Mouse (Mus musculus): ENCODE data around the gene Grb2.

The Grb2 gene

GRCm38 (mm10) chr11:115608421-115609399 lies 99.7 kb downstream of the Grb2 start:
- no peak for DNase-seq (ENCODE audit: low read depth, low spot score)

- no peak for DNase-seq (ENCODE audit: low read depth, low spot score)
These were observed 101.7 kb downstream of the Grb2 start for GRCm38 (mm10) chr11:115606733-115607132.

- DNase-seq (ENCODE audit: low read depth, low spot score), result no peak
These were observed 104.1 kb downstream of the Grb2 start for GRCm38 (mm10) chr11:115604304-115604696.

- peak; percentile 83 for DNase-seq (ENCODE audit: low read depth, low spot score)
These were observed 104.7 kb downstream of the Grb2 start, which contains the start of the genes Mrps7 and Gga3 for GRCm38 (mm10) chr11:115603476-115604303. Mrps7 (plus strand) TSS chr11:115603925. Gga3 (minus strand) TSS chr11:115604051.

GRCm38 (mm10) chr11:115603128-115603475 lies 105.3 kb downstream of the Grb2 start:
- DNase-seq (ENCODE audit: low read depth, low spot score), result no peak

GRCm38 (mm10) chr11:115601174-115601573 lies 107.2 kb downstream of the Grb2 start:
- no peak for DNase-seq (ENCODE audit: low read depth, low spot score)

GRCm38 (mm10) chr11:115600743-115601142 lies 107.7 kb downstream of the Grb2 start:
- DNase-seq (ENCODE audit: low read depth, low spot score), result no peak

- no peak for DNase-seq (ENCODE audit: low read depth, low spot score)
These were observed 108.7 kb downstream of the Grb2 start for GRCm38 (mm10) chr11:115599722-115600121.

GRCm38 (mm10) chr11:115598309-115598708 lies 110.1 kb downstream of the Grb2 start:
- no peak for DNase-seq (ENCODE audit: low read depth, low spot score)

GRCm38 (mm10) chr11:115595209-115595608 lies 113.2 kb downstream of the Grb2 start:
- no peak for DNase-seq (ENCODE audit: low read depth, low spot score)

Measured in forelimb bud, embryonic 11.5 days (tissue).